Mouse (Mus musculus): ENCODE measurements at regions not wholly inside any gene's neighbourhood (a gene's known extent, or its start where the extent isn't known, plus 50 kb on each side); places are given as distances from the start of the nearest gene placed in this dataset.

DNA sequence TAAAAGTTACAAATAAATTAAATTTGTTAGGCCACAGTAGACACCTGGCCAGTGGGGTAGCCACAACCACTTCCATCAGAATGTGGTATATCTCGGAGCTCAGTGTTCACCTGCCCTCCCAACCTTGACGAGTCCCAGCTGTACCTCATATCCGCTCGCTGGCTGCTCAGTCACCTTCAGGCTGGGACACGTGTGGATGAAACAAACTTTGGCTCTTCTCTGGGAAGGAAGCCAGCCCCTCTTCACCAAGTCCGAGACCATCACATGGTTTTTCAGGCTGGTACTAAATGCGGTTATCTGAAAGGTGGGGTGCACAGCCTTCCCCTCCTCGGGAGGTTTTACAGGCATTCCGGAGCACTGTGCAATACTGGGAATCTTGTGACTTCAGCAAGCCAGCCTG, 113.3 kb upstream of the D7Ertd443e start:
- Histone ChIP-seq H3K36me3 (no peaks in the 10 kb centered on the region), H3K4me1 (peaks cover 36% of the 10 kb centered on the region), H3K27me3 (no peaks in the 10 kb centered on the region), H3K9me3 (no peaks in the 10 kb centered on the region), H3K27ac (no peak overlapping the region; the same call in 1 of the 2 replicates), H3K9ac (no peak overlapping the region), H3K4me3 (no peak overlapping the region), H3K4me2 (replicated peaks) (peak overlapping the region; percentile 21; the same call in 1 of the 2 replicates)
- no peak for ATAC-seq (ENCODE audit: low FRiP score, low read depth)
- 27% methylated on average over 9 of the region's 9 CpGs for WGBS

DNA sequence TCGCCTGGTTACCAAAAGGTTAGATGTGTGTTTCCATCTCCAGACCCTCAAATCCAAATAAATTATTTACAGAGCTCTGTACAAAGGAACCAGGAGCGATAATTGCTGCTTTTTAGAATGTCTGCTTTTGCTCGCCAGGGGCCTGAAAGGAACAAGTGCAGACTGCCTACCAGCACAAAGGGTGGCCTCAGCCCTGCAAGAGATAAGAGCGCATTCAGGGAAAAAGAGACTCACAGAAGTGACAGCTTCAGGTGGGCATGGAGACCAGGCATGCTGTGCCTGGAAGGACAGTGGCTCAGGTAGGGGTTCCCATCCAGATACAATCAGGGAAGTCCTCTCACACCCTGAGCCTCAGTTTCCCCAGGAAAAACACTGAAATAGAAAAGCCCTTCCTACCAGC, 114.0 kb upstream of the D7Ertd443e start:
- H3K9ac ChIP-seq = no peak overlapping the region
- 24% methylated on average over 4 of the region's 4 CpGs for WGBS
- peak overlapping the region; percentile 3; the same call in 1 of the 2 replicates for H3K27ac ChIP-seq
- peak overlapping the region; percentile 21 for H3K4me2 ChIP-seq (replicated peaks)
- no peak overlapping the region for H3K4me3 ChIP-seq
- H3K36me3 ChIP-seq = no peaks in the 10 kb centered on the region
- H3K27me3 ChIP-seq = no peaks in the 10 kb centered on the region
- ATAC-seq (ENCODE audit: low FRiP score, low read depth) = peak; percentile 15; the same call in 1 of the 2 replicates
- H3K4me1 ChIP-seq = peaks cover 36% of the 10 kb centered on the region
- no peaks in the 10 kb centered on the region for H3K9me3 ChIP-seq

DNA sequence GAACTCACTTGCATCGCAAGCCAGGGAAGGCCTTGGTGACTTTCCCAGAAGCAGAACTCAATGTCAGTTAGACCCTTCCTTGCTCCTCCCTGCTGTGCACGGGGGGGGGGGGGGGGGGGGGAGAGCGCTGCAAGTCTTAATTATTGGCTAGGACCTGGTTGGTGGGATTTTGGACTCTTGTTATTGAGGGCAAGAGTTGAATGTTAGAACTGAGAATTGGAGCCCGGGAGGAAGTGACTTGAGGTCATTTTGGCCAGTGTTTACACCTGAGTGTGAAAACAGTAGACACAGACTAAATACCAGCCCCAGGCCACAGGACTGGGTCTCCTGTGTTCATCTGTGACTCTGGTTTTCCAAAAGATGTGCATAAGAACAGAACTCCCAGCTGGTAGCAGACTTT, 114.7 kb upstream of the D7Ertd443e start:
- no peak overlapping the region for H3K9ac ChIP-seq
- WGBS = 35% methylated on average over 3 of the region's 4 CpGs
- no peak for ATAC-seq (ENCODE audit: low FRiP score, low read depth)
- no peak overlapping the region for H3K27ac ChIP-seq
- H3K4me3 ChIP-seq = no peak overlapping the region
- H3K9me3 ChIP-seq = no peaks in the 10 kb centered on the region
- H3K4me1 ChIP-seq = peaks cover 36% of the 10 kb centered on the region
- H3K4me2 ChIP-seq (replicated peaks) = no peak overlapping the region
- H3K36me3 ChIP-seq = no peaks in the 10 kb centered on the region
- H3K27me3 ChIP-seq = no peaks in the 10 kb centered on the region

DNA sequence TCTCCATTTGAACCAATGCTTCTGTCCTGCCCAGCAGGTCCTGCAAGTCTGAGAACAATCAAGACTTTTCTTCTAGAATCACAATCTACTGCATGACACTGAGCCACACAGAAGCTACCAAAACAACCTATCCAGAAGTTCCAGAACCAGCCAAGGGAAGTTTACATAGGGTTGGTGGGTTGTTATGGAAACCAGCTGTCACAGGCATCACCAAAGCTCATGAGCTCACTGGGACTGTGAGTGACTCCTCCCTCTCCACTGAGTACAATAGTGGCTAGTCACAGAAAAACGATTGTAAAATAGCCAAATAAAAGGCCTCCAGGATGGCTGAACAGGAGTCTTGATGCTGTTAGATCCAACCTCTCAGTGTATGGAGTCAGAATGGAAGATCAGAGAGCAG, 115.6 kb upstream of the D7Ertd443e start:
- H3K4me1 ChIP-seq = peaks cover 36% of the 10 kb centered on the region
- no peak overlapping the region for H3K9ac ChIP-seq
- H3K27ac ChIP-seq = no peak overlapping the region
- H3K36me3 ChIP-seq = no peaks in the 10 kb centered on the region
- ATAC-seq (ENCODE audit: low FRiP score, low read depth) = no peak
- no peak overlapping the region for H3K4me3 ChIP-seq
- no peak overlapping the region for H3K4me2 ChIP-seq (replicated peaks)
- WGBS = 16% methylated on average over 1 of the region's 1 CpGs
- no peaks in the 10 kb centered on the region for H3K27me3 ChIP-seq
- H3K9me3 ChIP-seq = no peaks in the 10 kb centered on the region

DNA sequence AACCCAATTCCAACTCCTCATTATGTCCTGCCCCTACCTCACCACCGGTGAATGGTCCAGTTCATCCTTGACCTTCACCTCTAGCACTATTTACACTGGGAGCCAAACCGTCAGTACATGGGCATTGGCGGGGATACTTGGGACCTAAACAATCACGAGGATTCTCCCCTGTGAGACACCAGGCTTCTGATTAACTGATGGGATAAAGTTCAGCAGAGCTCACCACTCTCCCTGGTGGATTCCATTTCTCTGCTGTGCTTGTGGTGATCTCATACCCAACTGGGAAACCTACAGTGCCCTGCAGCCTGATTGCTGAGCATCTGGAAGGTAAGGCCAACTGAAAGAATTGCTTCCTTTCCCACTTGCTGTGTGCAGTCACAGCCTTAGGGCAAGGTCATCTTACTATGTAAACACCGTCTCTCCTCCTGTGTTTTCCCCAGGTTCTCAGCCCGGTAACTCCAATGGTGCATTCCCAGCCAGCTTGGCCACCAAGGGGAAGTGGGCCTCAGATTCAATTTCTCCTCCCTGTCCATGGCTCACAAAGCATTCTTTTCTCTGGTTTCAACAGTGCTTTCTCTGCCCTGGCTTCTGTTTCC, 125.0 kb upstream of the D7Ertd443e start:
- 0 out of 2 replicates have a peak, but pooled peaks cover 4% of the 10 kb centered on the region for H3K4me1 ChIP-seq
- 68% methylated on average over 6 of the region's 6 CpGs for WGBS
- H3K36me3 ChIP-seq = no peaks in the 10 kb centered on the region
- H3K4me3 ChIP-seq = no peak overlapping the region
- H3K9me3 ChIP-seq = no peaks in the 10 kb centered on the region
- ATAC-seq (ENCODE audit: low FRiP score, low read depth) = no peak
- H3K9ac ChIP-seq = no peak overlapping the region
- H3K27ac ChIP-seq = no peak overlapping the region
- H3K27me3 ChIP-seq = no peaks in the 10 kb centered on the region
- H3K4me2 ChIP-seq (replicated peaks) = no peak overlapping the region

DNA sequence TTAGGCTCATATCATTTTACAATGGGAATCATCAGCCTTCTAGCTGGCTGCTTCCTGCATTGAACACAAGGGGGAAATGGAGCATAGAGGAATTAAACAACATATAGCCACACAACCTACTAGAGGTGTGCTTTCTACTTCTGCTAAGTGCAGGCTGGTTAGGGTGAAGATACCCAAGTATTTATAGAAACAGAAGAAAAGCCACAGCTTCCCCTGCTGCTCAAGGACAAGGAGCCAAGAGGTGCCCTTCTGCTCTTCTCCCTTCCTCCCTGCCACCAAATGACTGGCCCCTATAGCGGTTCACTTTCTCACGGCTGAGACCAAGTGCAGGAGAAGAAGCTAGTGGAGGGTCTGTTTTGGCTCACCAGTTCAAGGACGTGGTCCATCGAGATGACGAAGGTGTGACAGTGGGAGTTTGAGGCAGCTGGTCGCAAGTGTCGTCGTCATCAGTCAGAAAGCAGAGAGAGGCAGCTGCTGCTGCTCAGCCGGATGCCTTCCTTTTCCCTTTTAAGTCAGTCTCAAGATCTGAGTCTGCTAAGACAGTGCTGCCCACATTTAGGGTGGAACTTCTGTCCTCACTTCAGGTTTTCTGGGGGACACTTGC, 134.0 kb upstream of the D7Ertd443e start:
- no peaks in the 10 kb centered on the region for H3K9me3 ChIP-seq
- H3K4me1 ChIP-seq = no peaks in the 10 kb centered on the region
- H3K4me2 ChIP-seq (replicated peaks) = no peak overlapping the region
- no peak overlapping the region for H3K27ac ChIP-seq
- H3K36me3 ChIP-seq = no peaks in the 10 kb centered on the region
- H3K27me3 ChIP-seq = no peaks in the 10 kb centered on the region
- H3K9ac ChIP-seq = no peak overlapping the region
- WGBS = 70% methylated on average over 9 of the region's 9 CpGs
- ATAC-seq (ENCODE audit: low FRiP score, low read depth) = no peak
- H3K4me3 ChIP-seq = no peak overlapping the region

DNA sequence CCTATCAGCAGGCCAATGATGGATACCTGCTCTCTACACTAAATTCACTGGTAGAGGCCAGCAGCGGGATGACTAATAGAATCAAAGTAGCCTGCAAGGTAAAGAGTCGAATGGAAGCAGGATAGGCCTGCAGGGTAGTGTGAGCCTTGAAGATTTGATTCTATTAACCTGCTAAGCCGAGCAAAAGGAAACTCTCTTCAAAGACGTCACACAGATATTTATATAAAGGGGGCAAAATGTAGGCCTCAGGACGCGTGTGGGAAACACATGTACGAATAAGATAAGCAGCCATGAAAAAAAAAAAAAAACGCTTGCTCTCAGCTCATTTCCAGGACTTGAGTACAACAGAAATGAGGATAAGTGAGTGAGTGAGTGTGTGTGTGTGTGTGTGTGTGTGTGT, 138.4 kb upstream of the D7Ertd443e start:
- WGBS = 69% methylated on average over 8 of the region's 8 CpGs

DNA sequence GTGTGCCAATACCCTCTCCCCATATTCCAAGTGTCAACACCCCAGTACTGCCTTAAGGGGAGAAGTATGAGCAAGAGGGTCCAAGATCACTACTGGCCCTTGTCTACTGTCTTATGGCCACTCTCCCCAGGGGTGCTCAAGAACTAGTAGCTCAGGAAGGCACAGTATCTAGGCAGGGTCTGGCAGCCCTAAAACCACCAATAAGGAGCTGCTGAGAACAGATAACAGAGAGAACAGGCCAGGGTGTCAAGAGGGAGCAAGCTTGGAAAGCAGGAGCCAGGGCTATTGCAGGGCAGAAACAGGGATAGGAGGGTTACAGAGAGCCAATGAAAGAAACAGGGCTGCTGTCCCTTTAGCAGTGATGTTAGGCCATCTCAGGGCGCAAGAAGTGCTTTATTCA, 139.6 kb upstream of the D7Ertd443e start:
- no peak overlapping the region for H3K4me2 ChIP-seq (replicated peaks)
- no peak overlapping the region for H3K4me3 ChIP-seq
- no peaks in the 10 kb centered on the region for H3K27me3 ChIP-seq
- no peak for ATAC-seq (ENCODE audit: low FRiP score, low read depth)
- no peak overlapping the region for H3K27ac ChIP-seq
- H3K9ac ChIP-seq = no peak overlapping the region
- H3K9me3 ChIP-seq = no peaks in the 10 kb centered on the region
- no peaks in the 10 kb centered on the region for H3K36me3 ChIP-seq
- no peaks in the 10 kb centered on the region for H3K4me1 ChIP-seq
- 77% methylated on average over 1 of the region's 1 CpGs for WGBS

More for the DNA sequence above, 138.4 kb upstream of the D7Ertd443e start:
- no peak overlapping the region for H3K9ac ChIP-seq
- H3K27ac ChIP-seq = no peak overlapping the region
- no peaks in the 10 kb centered on the region for H3K27me3 ChIP-seq
- H3K36me3 ChIP-seq = no peaks in the 10 kb centered on the region
- H3K4me2 ChIP-seq (replicated peaks) = no peak overlapping the region
- H3K4me1 ChIP-seq = no peaks in the 10 kb centered on the region
- H3K9me3 ChIP-seq = no peaks in the 10 kb centered on the region
- H3K4me3 ChIP-seq = no peak overlapping the region
- ATAC-seq (ENCODE audit: low FRiP score, low read depth) = no peak

DNA sequence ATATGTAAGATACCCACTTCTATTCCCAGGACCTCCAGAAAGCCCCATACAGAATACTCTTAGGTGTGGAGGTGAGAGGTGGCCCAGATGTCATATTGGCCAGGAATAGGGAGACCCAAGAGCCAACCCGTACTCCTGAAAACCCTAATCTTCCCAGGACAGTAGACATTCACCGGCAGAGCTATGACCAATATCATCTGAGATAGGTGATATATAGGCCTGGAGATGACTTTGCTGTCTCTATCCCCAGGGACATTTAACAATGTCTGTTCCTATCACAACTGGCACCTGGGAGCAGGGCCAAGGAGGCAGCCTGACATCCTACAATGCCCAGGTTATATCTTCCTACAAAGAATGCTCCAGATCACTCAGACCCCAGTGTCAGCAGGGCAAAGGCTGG, 140.0 kb upstream of the D7Ertd443e start:
- ATAC-seq (ENCODE audit: low FRiP score, low read depth) = no peak
- Histone ChIP-seq H3K4me3 (no peak overlapping the region), H3K9ac (no peak overlapping the region), H3K9me3 (no peaks in the 10 kb centered on the region), H3K36me3 (no peaks in the 10 kb centered on the region), H3K27ac (no peak overlapping the region), H3K4me1 (no peaks in the 10 kb centered on the region), H3K27me3 (no peaks in the 10 kb centered on the region), H3K4me2 (replicated peaks) (no peak overlapping the region)
- 92% methylated on average over 2 of the region's 2 CpGs for WGBS

DNA sequence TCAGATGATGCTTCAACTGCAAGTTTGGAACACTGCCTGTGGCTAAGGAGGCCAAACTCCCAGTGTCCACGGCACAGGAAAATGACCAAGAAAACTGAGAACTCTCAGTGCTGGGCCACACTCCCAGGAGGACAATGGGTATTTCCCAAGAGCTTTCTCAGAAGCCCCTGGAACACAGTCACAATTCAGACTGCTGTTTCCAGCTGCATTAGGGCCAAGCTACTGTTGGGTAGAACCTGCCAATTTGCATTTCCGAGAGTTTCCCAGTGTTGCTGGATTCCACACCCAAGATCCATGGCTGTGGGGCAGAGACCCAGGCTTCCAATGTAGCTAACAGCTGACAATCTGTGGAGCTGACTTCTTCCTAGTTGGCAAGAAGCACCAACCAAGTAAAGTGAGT, 141.9 kb upstream of the D7Ertd443e start:
- no peak overlapping the region for H3K27ac ChIP-seq
- no peaks in the 10 kb centered on the region for H3K27me3 ChIP-seq
- H3K4me1 ChIP-seq = no peaks in the 10 kb centered on the region
- 74% methylated on average over 2 of the region's 2 CpGs for WGBS
- H3K4me3 ChIP-seq = no peak overlapping the region
- no peaks in the 10 kb centered on the region for H3K9me3 ChIP-seq
- no peak overlapping the region for H3K9ac ChIP-seq
- no peaks in the 10 kb centered on the region for H3K36me3 ChIP-seq
- ATAC-seq (ENCODE audit: low FRiP score, low read depth) = no peak
- no peak overlapping the region for H3K4me2 ChIP-seq (replicated peaks)

DNA sequence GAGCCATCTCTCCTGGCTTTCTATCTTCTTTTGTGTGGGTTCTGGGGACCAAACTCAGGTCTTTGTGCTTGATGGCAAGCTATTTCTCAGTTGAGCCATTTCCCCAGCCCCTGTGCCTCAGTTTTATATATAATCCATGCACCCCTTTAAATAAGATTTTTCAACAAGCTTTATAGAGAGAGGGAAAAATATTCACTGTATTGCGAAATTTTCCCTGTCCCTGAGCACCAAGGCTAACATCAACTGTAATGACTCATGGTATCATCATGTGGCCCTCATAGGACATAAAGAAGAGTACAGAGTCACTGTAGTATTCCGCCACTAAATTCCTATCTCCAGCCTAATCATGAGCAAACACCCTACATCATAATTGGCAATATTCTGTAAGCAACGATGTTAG, 142.4 kb upstream of the Dock1 start:
- H3K27ac ChIP-seq = no peak overlapping the region
- no peak overlapping the region for H3K4me3 ChIP-seq
- H3K27me3 ChIP-seq = no peaks in the 10 kb centered on the region
- H3K36me3 ChIP-seq = no peaks in the 10 kb centered on the region
- no peak for ATAC-seq (ENCODE audit: low FRiP score, low read depth)
- H3K4me1 ChIP-seq = no peaks in the 10 kb centered on the region
- 89% methylated on average over 3 of the region's 3 CpGs for WGBS
- no peaks in the 10 kb centered on the region for H3K9me3 ChIP-seq
- no peak overlapping the region for H3K9ac ChIP-seq
- no peak overlapping the region for H3K4me2 ChIP-seq (replicated peaks)

DNA sequence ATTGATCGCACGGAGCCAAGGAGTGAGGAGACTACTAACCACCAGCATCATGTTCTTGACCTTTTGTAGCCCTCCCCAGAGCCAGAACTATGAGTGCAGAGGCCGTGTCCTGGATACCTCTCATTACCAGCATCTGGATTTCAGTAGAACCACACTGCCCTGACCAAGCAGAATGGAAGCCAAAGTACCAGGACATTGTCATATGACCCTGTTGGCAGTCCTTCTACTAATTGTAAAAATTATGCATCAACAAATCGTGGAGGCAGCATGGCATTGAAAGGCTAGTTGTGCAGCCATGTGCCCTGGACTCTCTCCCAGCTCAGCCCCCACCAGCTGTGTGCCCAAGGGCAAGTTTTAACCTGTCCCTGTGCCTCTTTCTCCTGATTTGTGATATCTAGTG, 135.6 kb upstream of the Dock1 start:
- 73% methylated on average over 4 of the region's 4 CpGs for WGBS
- Histone ChIP-seq H3K9ac (no peak overlapping the region), H3K4me2 (replicated peaks) (no peak overlapping the region), H3K4me1 (0 out of 2 replicates have a peak, but pooled peaks cover 3% of the 10 kb centered on the region), H3K36me3 (no peaks in the 10 kb centered on the region), H3K4me3 (no peak overlapping the region), H3K27me3 (no peaks in the 10 kb centered on the region), H3K9me3 (no peaks in the 10 kb centered on the region), H3K27ac (no peak overlapping the region)
- ATAC-seq (ENCODE audit: low FRiP score, low read depth) = no peak

DNA sequence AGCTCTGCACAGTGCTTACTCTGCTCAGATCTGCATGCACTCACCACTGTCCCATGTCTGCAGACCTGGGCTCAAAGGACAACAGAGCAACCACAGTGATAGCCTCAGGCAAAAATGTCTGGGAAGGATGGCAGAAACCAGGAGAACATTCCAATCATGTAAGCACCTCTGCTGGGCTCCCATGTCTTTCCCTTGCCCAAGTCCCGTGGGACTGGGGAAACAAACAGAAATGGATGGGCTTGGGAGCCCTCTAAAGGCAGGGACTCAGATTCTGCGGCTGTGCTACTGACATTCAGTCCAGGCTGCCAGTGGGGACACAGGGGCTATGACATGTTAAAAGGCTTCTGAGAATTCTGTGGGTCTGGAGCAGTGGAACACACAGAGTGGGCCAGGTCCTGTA, 128.8 kb upstream of the Dock1 start:
- Histone ChIP-seq H3K4me1 (no peaks in the 10 kb centered on the region), H3K27me3 (no peaks in the 10 kb centered on the region), H3K4me3 (no peak overlapping the region), H3K9ac (no peak overlapping the region), H3K27ac (no peak overlapping the region), H3K36me3 (no peaks in the 10 kb centered on the region), H3K4me2 (replicated peaks) (no peak overlapping the region), H3K9me3 (no peaks in the 10 kb centered on the region)
- ATAC-seq (ENCODE audit: low FRiP score, low read depth) = no peak
- WGBS = 71% methylated on average over 2 of the region's 2 CpGs

Measured in limb, embryonic 13.5 days (tissue).